Comparison of ENCODE assay signal across 30 mouse cellular contexts in genomic region chr12:76796938-76797539, GRCm38 (mm10). TPM values are rescaled to one million over a fixed set of nuclear protein-coding genes. Genes with fewer than 3 reads are reported as not detected.
DNase-seq lines count a peak whose midpoint lies in the region; ATAC-seq and TF ChIP-seq lines count a peak whose summit lies in the region.
"Had no signal": no experiment of that assay in that cellular context is flagged by ENCODE, and none has a peak within 500 bp of the region (broad histone marks: within the 10 kb centered on the region; RNA-seq: fewer than 3 reads in every experiment).

No protein-coding gene starts in this region.

- no peak overlapping the region for H3K27ac ChIP-seq in MEL (ENCODE audit: control insufficient read depth, low read depth, low read length)
- peak overlapping the region; percentile 22; the same call in 1 of the 2 replicates for H3K27ac ChIP-seq in intestine, embryonic 16.5 days (ENCODE audit: low read length)
- peak overlapping the region; percentile 57; the same call in 1 of the 2 replicates for H3K27ac ChIP-seq in stomach, embryonic 16.5 days (ENCODE audit: low read length)
- H3K27ac ChIP-seq in forebrain, embryonic 12.5 days, result no peak overlapping the region
- H3K27ac ChIP-seq: forebrain, embryonic 10.5 days; hindbrain, embryonic 12.5 days; hindbrain, embryonic 15.5 days had no signal

- no peaks in the 10 kb centered on the region for H3K9me3 ChIP-seq in MEL (replicated peaks; ENCODE audit: insufficient read depth, low read length)
- no peaks in the 10 kb centered on the region for H3K9me3 ChIP-seq in intestine, embryonic 16.5 days (ENCODE audit: control insufficient read depth, low read length)
- no peaks in the 10 kb centered on the region for H3K9me3 ChIP-seq in stomach, embryonic 16.5 days (replicated peaks; ENCODE audit: control insufficient read depth, low read length)
- H3K9me3 ChIP-seq in forebrain, embryonic 12.5 days, result no peaks in the 10 kb centered on the region
- H3K9me3 ChIP-seq: forebrain, embryonic 10.5 days; hindbrain, embryonic 12.5 days; hindbrain, embryonic 15.5 days had no signal

- H3K4me1 ChIP-seq in MEL (ENCODE audit: control insufficient read depth in 1 of 2, insufficient read depth in 2 of 2, low read length in 2 of 2), result peaks cover 0 to 2% of the 10 kb centered on the region in 2 experiments; a peak in 1 of 4 replicates
- H3K4me1 ChIP-seq in intestine, embryonic 16.5 days (ENCODE audit: control insufficient read depth, insufficient read depth, low read length), result no peaks in the 10 kb centered on the region; the same call in 1 of the 2 replicates
- 0 out of 2 replicates have a peak, but pooled peaks cover 12% of the 10 kb centered on the region for H3K4me1 ChIP-seq in stomach, embryonic 16.5 days (ENCODE audit: control insufficient read depth, insufficient read depth, low read length)
- H3K4me1 ChIP-seq in forebrain, embryonic 12.5 days, result peaks cover 3% of the 10 kb centered on the region; the same call in 1 of the 2 replicates
- H3K4me1 ChIP-seq: hindbrain, embryonic 15.5 days had no signal

- no peak for DNase-seq in frontal cortex, postnatal 14 days (ENCODE audit: low spot score in 2 of 2)
- DNase-seq in MEL (ENCODE audit: low read depth, low spot score), result no peak
- no peak for DNase-seq in right cerebral cortex, postnatal 4 days
- DNase-seq in ovary, postnatal 14 days (ENCODE audit: low spot score), result no peak
- DNase-seq: adrenal gland, adult 2 months; adrenal gland, postnatal 14 days; cerebellum, adult 18-20 months; cerebellum, adult 9-10 months; cerebellum, postnatal 14 days; forebrain, postnatal 0 days; gastrocnemius, postnatal 10 days; gastrocnemius, postnatal 36 days; heart, adult 11 months had no signal

- ATAC-seq in frontal cortex, adult (ENCODE audit: low TSS enrichment), result peak; percentile 77
- peak; percentile 50 for ATAC-seq in intestine, embryonic 16.5 days
- ATAC-seq in stomach, embryonic 16.5 days (ENCODE audit: insufficient read depth, low FRiP score), result no peak
- no peak for ATAC-seq in forebrain, embryonic 12.5 days (ENCODE audit: low FRiP score)
- ATAC-seq: forebrain, embryonic 14.5 days; forebrain, postnatal 0 days; Patski had no signal

- no peaks in the 10 kb centered on the region for H3K79me2 ChIP-seq in MEL (ENCODE audit: control insufficient read depth, insufficient read depth, low read length, poor library complexity)

- TF ChIP-seq RAD21 in MEL (IDR thresholded peaks at IDR 0.05; ENCODE audit: low read depth, low read length), result no peak

- no peak overlapping the region for H3K4me2 ChIP-seq in intestine, embryonic 16.5 days (ENCODE audit: low read depth, low read length)
- H3K4me2 ChIP-seq in stomach, embryonic 16.5 days (ENCODE audit: low read depth, low read length), result no peak overlapping the region
- H3K4me2 ChIP-seq in forebrain, embryonic 12.5 days, result no peak overlapping the region
- H3K4me2 ChIP-seq: heart, embryonic 11.5 days; hindbrain, embryonic 12.5 days; hindbrain, embryonic 15.5 days had no signal

- TF ChIP-seq EP300 in MEL (IDR thresholded peaks at IDR 0.05; ENCODE audit: low read depth in 1 of 2, low read length in 2 of 2), result peak in 1 of 2 experiments; percentile 36; a peak in 1 of 4 replicates

- H3K36me3 ChIP-seq in MEL (ENCODE audit: control insufficient read depth in 1 of 2, insufficient read depth in 2 of 2, low read length in 2 of 2), result no peaks in the 10 kb centered on the region
- H3K36me3 ChIP-seq in intestine, embryonic 16.5 days (ENCODE audit: control insufficient read depth, insufficient read depth, low read length), result no peaks in the 10 kb centered on the region
- no peaks in the 10 kb centered on the region for H3K36me3 ChIP-seq in stomach, embryonic 16.5 days (ENCODE audit: control insufficient read depth, insufficient read depth, low read length)
- no peaks in the 10 kb centered on the region for H3K36me3 ChIP-seq in forebrain, embryonic 12.5 days (replicated peaks)
- H3K36me3 ChIP-seq: forebrain, embryonic 10.5 days had no signal

- no peak for TF ChIP-seq CTCF in MEL (IDR thresholded peaks at IDR 0.05 in 2 of 3, conservative IDR thresholded peaks at IDR 0.05 in 1 of 3; ENCODE audit: control insufficient read depth in 1 of 3, insufficient read depth in 1 of 3, low read depth in 2 of 3, low read length in 3 of 3, poor library complexity in 1 of 3, severe bottlenecking in 1 of 3)

- 0 out of 4 replicates have a peak, but pooled peaks cover 0 to 2% of the 10 kb centered on the region in 2 experiments for H3K27me3 ChIP-seq in MEL (ENCODE audit: control insufficient read depth in 1 of 2, insufficient read depth in 2 of 2, low read length in 2 of 2)
- H3K27me3 ChIP-seq in intestine, embryonic 16.5 days (replicated peaks; ENCODE audit: control insufficient read depth, insufficient read depth, low read length), result no peaks in the 10 kb centered on the region
- H3K27me3 ChIP-seq in stomach, embryonic 16.5 days (ENCODE audit: control insufficient read depth, insufficient read depth, low read length), result no peaks in the 10 kb centered on the region
- no peaks in the 10 kb centered on the region for H3K27me3 ChIP-seq in forebrain, embryonic 12.5 days
- H3K27me3 ChIP-seq: hindbrain, embryonic 12.5 days; hindbrain, embryonic 15.5 days had no signal

- 69% methylated on average over 7 of the region's 7 CpGs for WGBS in intestine, embryonic 16.5 days
- 68% methylated on average over 7 of the region's 7 CpGs for WGBS in stomach, embryonic 16.5 days
- WGBS in forebrain, embryonic 12.5 days, result 87% methylated on average over 7 of the region's 7 CpGs

- no peak overlapping the region for H3K4me3 ChIP-seq in MEL (ENCODE audit: control insufficient read depth in 1 of 2, insufficient read depth in 1 of 2, low read depth in 2 of 2, low read length in 2 of 2)
- H3K4me3 ChIP-seq in intestine, embryonic 16.5 days (ENCODE audit: low read length), result no peak overlapping the region
- H3K4me3 ChIP-seq in stomach, embryonic 16.5 days (replicated peaks; ENCODE audit: low read length), result no peak overlapping the region
- no peak overlapping the region for H3K4me3 ChIP-seq in forebrain, embryonic 12.5 days (replicated peaks)
- H3K4me3 ChIP-seq: forebrain, embryonic 10.5 days; hindbrain, embryonic 12.5 days; hindbrain, embryonic 15.5 days had no signal

- no peak overlapping the region for H3K9ac ChIP-seq in MEL (ENCODE audit: control insufficient read depth, low read depth, low read length, poor library complexity, severe bottlenecking)
- H3K9ac ChIP-seq in intestine, embryonic 16.5 days (ENCODE audit: low read depth, low read length), result no peak overlapping the region
- H3K9ac ChIP-seq in stomach, embryonic 16.5 days (ENCODE audit: low read length), result no peak overlapping the region
- no peak overlapping the region for H3K9ac ChIP-seq in forebrain, embryonic 12.5 days
- H3K9ac ChIP-seq: forebrain, postnatal 0 days; hindbrain, embryonic 12.5 days; hindbrain, embryonic 15.5 days had no signal

- no peak for TF ChIP-seq POLR2A in MEL (IDR thresholded peaks at IDR 0.05; ENCODE audit: control insufficient read depth in 1 of 2, insufficient read depth in 1 of 2, low read depth in 1 of 2, low read length in 2 of 2, poor library complexity in 1 of 2)

TF ChIP-seq in MEL, 35 proteins besides CTCF, POLR2A, EP300 and RAD21:
- TF ChIP-seq RCOR1 (IDR thresholded peaks at IDR 0.05; ENCODE audit: low read depth, low read length) (peak; percentile 71), ELF1 (IDR thresholded peaks at IDR 0.05; ENCODE audit: low read depth, low read length) (no peak), GATA1 (IDR thresholded peaks at IDR 0.05; ENCODE audit: low read depth, low read length) (peak; percentile 69), GABPA (IDR thresholded peaks at IDR 0.05; ENCODE audit: low read depth, low read length) (no peak)
TF ChIP-seq in MEL: peak in this region for 2.

RNA-seq across cellular contexts. Expression of gene Gpx2, which starts 1.7 kb away (rescaled TPM):
- total RNA-seq in MEL (2012; rRNA removed), result not detected in 2 replicates
- not detected for polyA plus RNA-seq in MEL (2012; ENCODE audit: insufficient read depth in 1 of 2, insufficient read length in 2 of 2, low read depth in 1 of 2, low replicate concordance in 2 of 2, missing spikeins in 1 of 2)
- polyA plus RNA-seq in intestine, embryonic 16.5 days (2015; fragmentation: Nextera tagmentation; extraction: Ambion mirVana), result 69.0 and 91.0 TPM in 2 replicates
- polyA plus RNA-seq in stomach, embryonic 16.5 days (2015; fragmentation: Nextera tagmentation; extraction: Ambion mirVana), result 138 and 180 TPM in 2 replicates
- 0.33 and 1.2 TPM in 2 replicates for polyA plus RNA-seq in forebrain, embryonic 12.5 days (2016; fragmentation: Nextera tagmentation; extraction: Ambion mirVana)
- total RNA-seq: adrenal gland, adult 2 months; adrenal gland, postnatal 14 days; adrenal gland, postnatal 4 days; forebrain, postnatal 0 days; gastrocnemius, adult 18-20 months; gastrocnemius, postnatal 10 days; gastrocnemius, postnatal 36 days; heart, adult 8-10 months; heart, postnatal 25 days; hematopoietic stem cell, adult 5-6 weeks had no signal
- polyA plus RNA-seq: adrenal gland, adult 2 months; forebrain, embryonic 14.5 days; heart, embryonic 14.5 days; heart, postnatal 0 days; hindbrain, embryonic 15.5 days; Patski had no signal

RNA-seq across cellular contexts. Expression of gene Rab15, which starts 25.7 kb away (rescaled TPM):
- 2.7 and 3.4 TPM in 2 replicates for total RNA-seq in MEL (2012; rRNA removed)
- polyA plus RNA-seq in MEL (2012; ENCODE audit: insufficient read depth in 1 of 2, insufficient read length in 2 of 2, low read depth in 1 of 2, low replicate concordance in 2 of 2, missing spikeins in 1 of 2), result 10 to 100 TPM in 1 of 2 experiments, not detected in 1; 22.7 TPM
- polyA plus RNA-seq in intestine, embryonic 16.5 days (2015; fragmentation: Nextera tagmentation; extraction: Ambion mirVana), result 17.6 and 18.7 TPM in 2 replicates
- polyA plus RNA-seq in stomach, embryonic 16.5 days (2015; fragmentation: Nextera tagmentation; extraction: Ambion mirVana), result 38.3 and 49.3 TPM in 2 replicates
- 11.8 and 13.8 TPM in 2 replicates for polyA plus RNA-seq in forebrain, embryonic 12.5 days (2016; fragmentation: Nextera tagmentation; extraction: Ambion mirVana)
- total RNA-seq: hematopoietic stem cell, adult 5-6 weeks had no signal

RNA-seq across cellular contexts. Expression of gene Fntb, which starts 31.6 kb away (rescaled TPM):
- total RNA-seq in MEL (2012; rRNA removed), result 9.6 and 11.7 TPM in 2 replicates
- polyA plus RNA-seq in MEL (2012; ENCODE audit: insufficient read depth in 1 of 2, insufficient read length in 2 of 2, low read depth in 1 of 2, low replicate concordance in 2 of 2, missing spikeins in 1 of 2), result 10 to 100 TPM in 1 of 2 experiments, not detected in 1; 28.5 TPM
- polyA plus RNA-seq in intestine, embryonic 16.5 days (2015; fragmentation: Nextera tagmentation; extraction: Ambion mirVana), result 27.9 and 29.5 TPM in 2 replicates
- polyA plus RNA-seq in stomach, embryonic 16.5 days (2015; fragmentation: Nextera tagmentation; extraction: Ambion mirVana), result 34.4 and 37.4 TPM in 2 replicates
- polyA plus RNA-seq in forebrain, embryonic 12.5 days (2016; fragmentation: Nextera tagmentation; extraction: Ambion mirVana), result 35.2 and 37.3 TPM in 2 replicates

RNA-seq across cellular contexts. Expression of gene Churc1, which starts 31.7 kb away (rescaled TPM):
- total RNA-seq in MEL (2012; rRNA removed), result 180 and 186 TPM in 2 replicates
- 10 to 100 TPM in 1 of 2 experiments, not detected in 1; 74.9 TPM for polyA plus RNA-seq in MEL (2012; ENCODE audit: insufficient read depth in 1 of 2, insufficient read length in 2 of 2, low read depth in 1 of 2, low replicate concordance in 2 of 2, missing spikeins in 1 of 2)
- 121 and 130 TPM in 2 replicates for polyA plus RNA-seq in intestine, embryonic 16.5 days (2015; fragmentation: Nextera tagmentation; extraction: Ambion mirVana)
- polyA plus RNA-seq in stomach, embryonic 16.5 days (2015; fragmentation: Nextera tagmentation; extraction: Ambion mirVana), result 140 and 149 TPM in 2 replicates
- polyA plus RNA-seq in forebrain, embryonic 12.5 days (2016; fragmentation: Nextera tagmentation; extraction: Ambion mirVana), result 70.1 and 79.0 TPM in 2 replicates

Comparison
In these comparisons a context has a peak if more than half of its experiments do, and no peak if none do; other contexts are left out.
1. ATAC-seq: peak in frontal cortex, adult (single experiment) and intestine, embryonic 16.5 days (single experiment); none in stomach, embryonic 16.5 days (single experiment) and forebrain, embryonic 12.5 days (single experiment).
2. H3K27ac ChIP-seq: peak in intestine, embryonic 16.5 days (single experiment) and stomach, embryonic 16.5 days (single experiment); none in MEL (single experiment) and forebrain, embryonic 12.5 days (single experiment).
3. RNA of gene Gpx2, which starts 1.7 kb away (polyA plus RNA-seq): 138 to 180 TPM in stomach, embryonic 16.5 days and 69.0 to 91.0 TPM in intestine, embryonic 16.5 days; 0.33 to 1.2 TPM in forebrain, embryonic 12.5 days and not detected in MEL; every median in the first group is over 10 times any median in the second.